Mouse (Mus musculus): ENCODE data around the gene Rab4b.

Gene Rab4b

GRCm38 (mm10) chr7:27161744-27162143, 17.0 kb downstream of the Rab4b start:
- peak; percentile 44 for DNase-seq (ENCODE audit: extremely low read depth, insufficient read length, low spot score)

GRCm38 (mm10) chr7:27160921-27161320, 17.8 kb downstream of the Rab4b start:
- no peak for DNase-seq (ENCODE audit: extremely low read depth, insufficient read length, low spot score)

GRCm38 (mm10) chr7:27159882-27160281, 18.8 kb downstream of the Rab4b start:
- peak; percentile 81 for DNase-seq (ENCODE audit: extremely low read depth, insufficient read length, low spot score)

- no peak for DNase-seq (ENCODE audit: extremely low read depth, insufficient read length, low spot score)
Observed at GRCm38 (mm10) chr7:27159256-27159655, 19.4 kb downstream of the Rab4b start.

- DNase-seq (ENCODE audit: extremely low read depth, insufficient read length, low spot score): no peak
Observed at GRCm38 (mm10) chr7:27158171-27158570, 20.5 kb downstream of the Rab4b start.

- no peak for DNase-seq (ENCODE audit: extremely low read depth, insufficient read length, low spot score)
Observed at GRCm38 (mm10) chr7:27156005-27156404, 22.7 kb downstream of the Rab4b start.

- DNase-seq (ENCODE audit: extremely low read depth, insufficient read length, low spot score): no peak
Observed at GRCm38 (mm10) chr7:27153205-27153764, 25.4 kb downstream of the Rab4b start, which contains the start of gene Cyp2t4. TSS of gene Cyp2t4 (plus strand) at chr7:27153714.

GRCm38 (mm10) chr7:27136410-27136996, 42.2 kb downstream of the Rab4b start:
- no peak for DNase-seq (ENCODE audit: extremely low read depth, insufficient read length, low spot score)

- DNase-seq (ENCODE audit: extremely low read depth, insufficient read length, low spot score): no peak
Observed at GRCm38 (mm10) chr7:27133757-27134156, 44.9 kb downstream of the Rab4b start.

- no peak for DNase-seq (ENCODE audit: extremely low read depth, insufficient read length, low spot score)
Observed at GRCm38 (mm10) chr7:27133156-27133555, 45.5 kb downstream of the Rab4b start.

GRCm38 (mm10) chr7:27132588-27132987, 46.1 kb downstream of the Rab4b start:
- DNase-seq (ENCODE audit: extremely low read depth, insufficient read length, low spot score): no peak

- no peak for DNase-seq (ENCODE audit: extremely low read depth, insufficient read length, low spot score)
Observed at GRCm38 (mm10) chr7:27131387-27131786, 47.3 kb downstream of the Rab4b start.

- DNase-seq (ENCODE audit: extremely low read depth, insufficient read length, low spot score): no peak
Observed at GRCm38 (mm10) chr7:27130521-27131370, 48.0 kb downstream of the Rab4b start.

- no peak for DNase-seq (ENCODE audit: extremely low read depth, insufficient read length, low spot score)
Observed at GRCm38 (mm10) chr7:27129811-27130210, 48.9 kb downstream of the Rab4b start.

- DNase-seq (ENCODE audit: extremely low read depth, insufficient read length, low spot score): no peak
Observed at GRCm38 (mm10) chr7:27128946-27129345, 49.8 kb downstream of the Rab4b start.

- no peak for DNase-seq (ENCODE audit: extremely low read depth, insufficient read length, low spot score)
Observed at GRCm38 (mm10) chr7:27128162-27128561, 50.5 kb downstream of the Rab4b start.

- no peak for DNase-seq (ENCODE audit: extremely low read depth, insufficient read length, low spot score)
Observed at GRCm38 (mm10) chr7:27124969-27125368, 53.7 kb downstream of the Rab4b start.

- DNase-seq (ENCODE audit: extremely low read depth, insufficient read length, low spot score): no peak
Observed at GRCm38 (mm10) chr7:27124305-27124832, 54.3 kb downstream of the Rab4b start.

GRCm38 (mm10) chr7:27119676-27120075, 59.0 kb downstream of the Rab4b start, which contains the start of gene Cyp2f2:
TSS of gene Cyp2f2 (plus strand) at chr7:27119909.
- DNase-seq (ENCODE audit: extremely low read depth, insufficient read length, low spot score): no peak
